Mouse (Mus musculus) kidney, adult 2 months (tissue): ENCODE measurements around the gene Gxylt2.

ENCODE experiments used
- CTCF ChIP-seq: fragments of 200-500 bp; conservative IDR thresholded peaks from 2 replicates; pipeline ENCODE4 v1.5.1; 2011; ENCODE audit warnings: low read depth, mild to moderate bottlenecking, control low read depth, low read length, moderate library complexity, mixed read lengths; ENCODE audit not compliant: insufficient read depth, insufficient read length
- POLR2A ChIP-seq: fragments of 200-500 bp; IDR thresholded peaks from one replicate; pipeline ENCODE4 v1.6.1; 2011; ENCODE audit warnings: low read depth, low read length, control low read depth

- TF ChIP-seq CTCF (no peak), POLR2A (no peak)
Measured at GRCm38 (mm10) chr6:100823356-100823755, 118.8 kb downstream of the Gxylt2 start.
